Mouse (Mus musculus): Measurements from ENCODE around the gene Izumo1r. TPM values are rescaled to one million over a fixed set of nuclear protein-coding genes. Genes with fewer than 3 reads are reported as not detected.

The Izumo1r gene
- total and polyA plus RNA-seq, 2 experiments from 2014 or later = not detected

DNA sequence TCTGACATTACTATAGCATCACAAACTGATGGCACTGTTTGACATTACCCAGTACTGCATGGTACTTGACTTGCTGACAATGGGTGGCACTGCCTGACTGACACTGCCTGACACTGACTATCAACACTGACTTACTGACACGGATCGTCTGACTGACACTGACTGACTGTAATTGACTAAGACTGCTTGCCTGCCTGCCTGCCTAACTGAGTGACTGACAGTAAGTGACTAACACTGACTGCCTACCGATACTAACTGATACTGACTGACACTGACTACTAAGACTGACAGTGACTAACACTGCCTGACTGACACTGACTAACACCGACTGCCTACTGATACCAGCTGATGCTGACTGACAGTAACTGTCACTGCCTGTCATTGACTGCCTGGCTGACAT lies 17.5 kb upstream of the Izumo1r start:
- DNase-seq (ENCODE audit: low spot score) (no peak), ATAC-seq (0 out of 2 replicates have a peak, but pooled peaks have one; percentile 27)
- WGBS = 44% methylated on average over 4 of the region's 4 CpGs
- no peak overlapping the region for H3K4me2 ChIP-seq (ENCODE audit: low read depth, low read length)
- H3K9ac ChIP-seq (replicated peaks; ENCODE audit: low read length) = no peak overlapping the region
- TF ChIP-seq CTCF (IDR thresholded peaks at IDR 0.05; ENCODE audit: low read depth) = no peak
- H3K36me3 ChIP-seq (ENCODE audit: insufficient read depth, low read length) = no peaks in the 10 kb centered on the region
- no peaks in the 10 kb centered on the region for H3K9me3 ChIP-seq (ENCODE audit: low read length)
- no peak overlapping the region for H3K4me3 ChIP-seq (ENCODE audit: low read length)
- no peak overlapping the region for H3K27ac ChIP-seq
- H3K27me3 ChIP-seq (ENCODE audit: insufficient read depth, low read length) = no peaks in the 10 kb centered on the region
- no peaks in the 10 kb centered on the region for H3K4me1 ChIP-seq (ENCODE audit: insufficient read depth, low read length)

GRCm38 (mm10) chr9:14920608-14921007 lies 16.9 kb upstream of the Izumo1r start:
- Histone ChIP-seq H3K27ac (no peak overlapping the region), H3K4me2 (ENCODE audit: low read depth, low read length) (no peak overlapping the region), H3K27me3 (ENCODE audit: insufficient read depth, low read length) (no peaks in the 10 kb centered on the region), H3K4me3 (ENCODE audit: low read length) (no peak overlapping the region), H3K36me3 (ENCODE audit: insufficient read depth, low read length) (no peaks in the 10 kb centered on the region), H3K9me3 (ENCODE audit: low read length) (no peaks in the 10 kb centered on the region), H3K4me1 (ENCODE audit: insufficient read depth, low read length) (no peaks in the 10 kb centered on the region), H3K9ac (replicated peaks; ENCODE audit: low read length) (no peak overlapping the region)
- 82% methylated on average over 4 of the region's 4 CpGs for WGBS
- TF ChIP-seq CTCF (IDR thresholded peaks at IDR 0.05; ENCODE audit: low read depth) = no peak
- DNase-seq (ENCODE audit: low spot score) (no peak), ATAC-seq (no peak)

- WGBS = 54% methylated on average over 5 of the region's 5 CpGs
- no peak for TF ChIP-seq CTCF (IDR thresholded peaks at IDR 0.05; ENCODE audit: low read depth)
- DNase-seq (ENCODE audit: low spot score) (peak; percentile 16), ATAC-seq (no peak)
- no peaks in the 10 kb centered on the region for H3K4me1 ChIP-seq (ENCODE audit: insufficient read depth, low read length)
- no peaks in the 10 kb centered on the region for H3K9me3 ChIP-seq (ENCODE audit: low read length)
- H3K9ac ChIP-seq (replicated peaks; ENCODE audit: low read length) = no peak overlapping the region
- no peak overlapping the region for H3K4me3 ChIP-seq (ENCODE audit: low read length)
- H3K27me3 ChIP-seq (ENCODE audit: insufficient read depth, low read length) = no peaks in the 10 kb centered on the region
- H3K4me2 ChIP-seq (ENCODE audit: low read depth, low read length) = no peak overlapping the region
- H3K27ac ChIP-seq = no peak overlapping the region
- no peaks in the 10 kb centered on the region for H3K36me3 ChIP-seq (ENCODE audit: insufficient read depth, low read length)
Observed at GRCm38 (mm10) chr9:14918825-14919668, 15.3 kb upstream of the Izumo1r start.

- TF ChIP-seq CTCF (IDR thresholded peaks at IDR 0.05; ENCODE audit: low read depth) = no peak
- no peaks in the 10 kb centered on the region for H3K9me3 ChIP-seq (ENCODE audit: low read length)
- no peaks in the 10 kb centered on the region for H3K4me1 ChIP-seq (ENCODE audit: insufficient read depth, low read length)
- no peak for DNase-seq (ENCODE audit: low spot score)
- ATAC-seq = no peak
- no peaks in the 10 kb centered on the region for H3K27me3 ChIP-seq (ENCODE audit: insufficient read depth, low read length)
- no peak overlapping the region for H3K4me3 ChIP-seq (ENCODE audit: low read length)
- H3K27ac ChIP-seq = no peak overlapping the region
- H3K9ac ChIP-seq (replicated peaks; ENCODE audit: low read length) = no peak overlapping the region
- no peak overlapping the region for H3K4me2 ChIP-seq (ENCODE audit: low read depth, low read length)
- H3K36me3 ChIP-seq (ENCODE audit: insufficient read depth, low read length) = no peaks in the 10 kb centered on the region
- WGBS = 96% methylated on average over 2 of the region's 2 CpGs
Observed at GRCm38 (mm10) chr9:14917661-14918060, 13.9 kb upstream of the Izumo1r start.

DNA sequence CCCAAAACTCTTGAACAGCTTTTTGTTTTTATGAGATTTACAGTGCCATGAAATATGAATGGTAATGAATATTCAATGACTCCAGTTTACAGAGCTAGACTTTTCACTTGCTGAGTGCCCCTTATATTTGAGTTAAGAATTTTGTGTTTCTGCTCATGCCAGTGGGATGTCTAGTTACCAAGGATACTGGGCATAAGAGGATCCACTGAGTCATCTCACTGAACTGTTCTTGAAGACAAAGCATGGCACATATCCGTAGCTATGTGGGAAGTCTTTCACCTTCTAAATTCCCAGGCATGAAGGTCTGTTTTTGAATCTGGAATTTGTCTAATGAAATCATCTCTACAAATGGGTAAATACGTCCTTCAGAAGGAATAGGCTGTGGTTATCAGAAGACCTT lies 8.3 kb upstream of the Izumo1r start:
- Histone ChIP-seq H3K27me3 (ENCODE audit: insufficient read depth, low read length) (no peaks in the 10 kb centered on the region), H3K27ac (no peak overlapping the region), H3K4me3 (ENCODE audit: low read length) (no peak overlapping the region), H3K9me3 (ENCODE audit: low read length) (no peaks in the 10 kb centered on the region), H3K36me3 (ENCODE audit: insufficient read depth, low read length) (no peaks in the 10 kb centered on the region), H3K4me1 (ENCODE audit: insufficient read depth, low read length) (no peaks in the 10 kb centered on the region), H3K4me2 (ENCODE audit: low read depth, low read length) (no peak overlapping the region), H3K9ac (replicated peaks; ENCODE audit: low read length) (no peak overlapping the region)
- no peak for TF ChIP-seq CTCF (IDR thresholded peaks at IDR 0.05; ENCODE audit: low read depth)
- WGBS = 70% methylated on average over 2 of the region's 2 CpGs
- DNase-seq (ENCODE audit: low spot score) (no peak), ATAC-seq (no peak)

DNA sequence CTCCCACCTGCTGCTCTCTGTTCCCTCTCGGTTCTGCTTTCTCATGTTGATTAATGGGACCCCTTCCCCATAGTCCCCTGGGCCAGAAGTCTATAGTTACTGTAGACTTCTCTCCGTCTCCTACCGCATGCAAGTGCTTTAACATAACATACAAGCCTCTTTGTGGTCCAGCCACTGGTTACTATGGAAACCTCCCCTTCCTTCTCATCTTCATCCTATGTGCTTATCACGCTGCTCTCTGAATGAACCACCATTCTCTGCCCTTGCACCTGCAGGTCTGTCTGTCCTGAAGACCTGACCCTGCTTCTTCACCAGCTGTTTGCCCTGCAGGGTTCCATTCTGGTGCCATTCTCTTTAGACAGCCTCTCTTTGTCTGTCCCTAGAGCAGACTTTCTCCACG lies 6.2 kb upstream of the Izumo1r start:
- H3K4me1 ChIP-seq (ENCODE audit: insufficient read depth, low read length) = 0 out of 2 replicates have a peak, but pooled peaks cover 4% of the 10 kb centered on the region
- H3K4me3 ChIP-seq (ENCODE audit: low read length) = no peak overlapping the region
- H3K36me3 ChIP-seq (ENCODE audit: insufficient read depth, low read length) = no peaks in the 10 kb centered on the region
- no peak overlapping the region for H3K4me2 ChIP-seq (ENCODE audit: low read depth, low read length)
- DNase-seq (ENCODE audit: low spot score) = peak; percentile 39
- no peak overlapping the region for H3K9ac ChIP-seq (replicated peaks; ENCODE audit: low read length)
- ATAC-seq = peak; percentile 43; the same call in 1 of the 2 replicates
- TF ChIP-seq CTCF (IDR thresholded peaks at IDR 0.05; ENCODE audit: low read depth) = no peak
- WGBS = 13% methylated on average over 5 of the region's 5 CpGs
- H3K9me3 ChIP-seq (ENCODE audit: low read length) = no peaks in the 10 kb centered on the region
- no peaks in the 10 kb centered on the region for H3K27me3 ChIP-seq (ENCODE audit: insufficient read depth, low read length)
- H3K27ac ChIP-seq = no peak overlapping the region

DNA sequence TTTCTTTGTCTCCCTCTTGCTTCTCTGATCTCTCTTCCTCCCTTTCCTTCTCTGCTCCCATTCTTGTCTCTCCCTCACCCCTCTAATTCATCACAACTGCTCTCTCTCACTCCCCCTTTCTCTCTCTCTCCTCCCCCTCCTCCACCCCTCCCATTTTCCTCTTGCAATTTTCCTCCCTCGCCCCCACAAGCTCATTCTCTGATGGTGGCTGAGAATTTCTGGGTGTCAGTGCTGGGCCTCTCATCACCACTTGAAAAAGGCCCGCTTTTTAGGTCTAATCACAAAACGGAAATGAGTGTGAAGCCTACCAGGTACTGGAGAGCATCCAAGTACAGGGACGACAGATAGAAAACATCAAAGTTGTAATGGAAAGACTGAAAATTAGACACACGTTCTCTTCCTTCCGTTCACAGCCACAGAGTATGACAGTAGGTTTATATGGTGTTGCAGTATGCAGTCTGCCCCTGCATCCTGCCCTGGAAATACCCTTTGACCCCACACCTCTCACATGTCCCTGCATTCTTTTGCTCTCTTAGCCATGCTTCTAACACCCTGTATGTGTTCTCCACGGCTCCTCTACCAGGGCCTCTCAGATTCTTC lies 4.2 kb upstream of the Izumo1r start:
- no peak for DNase-seq (ENCODE audit: low spot score)
- H3K9ac ChIP-seq (replicated peaks; ENCODE audit: low read length) = no peak overlapping the region
- TF ChIP-seq CTCF (IDR thresholded peaks at IDR 0.05; ENCODE audit: low read depth) = no peak
- no peak overlapping the region for H3K4me2 ChIP-seq (ENCODE audit: low read depth, low read length)
- no peak overlapping the region for H3K27ac ChIP-seq
- H3K4me3 ChIP-seq (ENCODE audit: low read length) = no peak overlapping the region
- 72% methylated on average over 7 of the region's 7 CpGs for WGBS
- no peak for ATAC-seq
- no peaks in the 10 kb centered on the region for H3K36me3 ChIP-seq (ENCODE audit: insufficient read depth, low read length)
- H3K27me3 ChIP-seq (ENCODE audit: insufficient read depth, low read length) = no peaks in the 10 kb centered on the region
- H3K9me3 ChIP-seq (ENCODE audit: low read length) = no peaks in the 10 kb centered on the region
- peaks cover 7% of the 10 kb centered on the region; the same call in 1 of the 2 replicates for H3K4me1 ChIP-seq (ENCODE audit: insufficient read depth, low read length)

All from hindbrain, postnatal 0 days (tissue).